Mouse (Mus musculus) ES-Bruce4 (cell line): ENCODE results near the gene Agfg2.
A peak's percentile ranks its signal among the peaks of the same experiment; 100 is the strongest.

ENCODE experiments used
- CTCF ChIP-seq: IDR thresholded peaks from one replicate; pipeline ENCODE4 v1.8.1; 2011; ENCODE audit warnings: low read depth, low read length
- POLR2A ChIP-seq: IDR thresholded peaks from one replicate; pipeline ENCODE4 v1.8.1; 2011; ENCODE audit warnings: low read length; ENCODE audit not compliant: insufficient read depth

GRCm38 (mm10) chr5:137641054-137641453 is 43.5 kb downstream of the Agfg2 start, which contains the start of gene Sap25:
- peak; percentile 71 for TF ChIP-seq CTCF
- TF ChIP-seq POLR2A = no peak
